ENCODE assay signal across 24 mouse cellular contexts in genomic region chr4:117611814-117612213, GRCm38 (mm10).
DNase-seq lines count a peak whose midpoint lies in the region; ATAC-seq and TF ChIP-seq lines count a peak whose summit lies in the region.
"Had no signal": no experiment of that assay in that cellular context is flagged by ENCODE, and none has a peak within 500 bp of the region (broad histone marks: within the 10 kb centered on the region; RNA-seq: fewer than 3 reads in every experiment).

No protein-coding gene starts in this region.

- TF ChIP-seq EP300 in MEL (IDR thresholded peaks at IDR 0.05; ENCODE audit: low read depth in 1 of 2, low read length in 2 of 2) = no peak

- no peak for ATAC-seq in heart, embryonic 12.5 days (ENCODE audit: insufficient number of reproducible peaks, low FRiP score)
- no peak for ATAC-seq in limb, embryonic 13.5 days (ENCODE audit: low FRiP score, low read depth)
- peak; percentile 42 for ATAC-seq in liver, embryonic 16.5 days (ENCODE audit: low read depth)
- no peak for ATAC-seq in midbrain, embryonic 13.5 days
- ATAC-seq: forebrain, postnatal 0 days; intestine, postnatal 0 days; midbrain, embryonic 15.5 days had no signal

- H3K27me3 ChIP-seq in heart, embryonic 12.5 days (replicated peaks) = no peaks in the 10 kb centered on the region
- H3K27me3 ChIP-seq in MEL (ENCODE audit: control insufficient read depth in 1 of 2, insufficient read depth in 2 of 2, low read length in 2 of 2) = no peaks in the 10 kb centered on the region
- no peaks in the 10 kb centered on the region for H3K27me3 ChIP-seq in limb, embryonic 13.5 days
- H3K27me3 ChIP-seq in liver, embryonic 16.5 days (ENCODE audit: control insufficient read depth, insufficient read depth, low read depth, low read length) = no peaks in the 10 kb centered on the region
- no peaks in the 10 kb centered on the region for H3K27me3 ChIP-seq in midbrain, embryonic 13.5 days
- H3K27me3 ChIP-seq: embryonic facial prominence, embryonic 13.5 days; hindbrain, embryonic 12.5 days; midbrain, embryonic 15.5 days; stomach, embryonic 15.5 days had no signal

- H3K36me3 ChIP-seq in heart, embryonic 12.5 days = peaks cover 50% of the 10 kb centered on the region
- H3K36me3 ChIP-seq in MEL (ENCODE audit: control insufficient read depth in 1 of 2, insufficient read depth in 2 of 2, low read length in 2 of 2) = peaks cover 0 to 53% of the 10 kb centered on the region in 2 experiments; a peak in 3 of 4 replicates
- peaks cover 65% of the 10 kb centered on the region for H3K36me3 ChIP-seq in limb, embryonic 13.5 days
- no peaks in the 10 kb centered on the region; the same call in 1 of the 2 replicates for H3K36me3 ChIP-seq in liver, embryonic 16.5 days (ENCODE audit: control insufficient read depth, insufficient read depth)
- peaks cover 66% of the 10 kb centered on the region for H3K36me3 ChIP-seq in midbrain, embryonic 13.5 days

- no peak for TF ChIP-seq POLR2A in MEL (IDR thresholded peaks at IDR 0.05; ENCODE audit: control insufficient read depth in 1 of 2, insufficient read depth in 1 of 2, low read depth in 1 of 2, low read length in 2 of 2, poor library complexity in 1 of 2)

- no peak overlapping the region for H3K4me2 ChIP-seq in heart, embryonic 12.5 days
- H3K4me2 ChIP-seq in limb, embryonic 13.5 days (replicated peaks) = no peak overlapping the region
- H3K4me2 ChIP-seq in liver, embryonic 16.5 days (ENCODE audit: low read depth, low read length) = 0 out of 2 replicates have a peak overlapping the region, but pooled peaks have one; percentile 10
- H3K4me2 ChIP-seq in midbrain, embryonic 13.5 days (replicated peaks) = no peak overlapping the region
- H3K4me2 ChIP-seq: embryonic facial prominence, embryonic 13.5 days; hindbrain, embryonic 12.5 days; lung, embryonic 14.5 days; midbrain, embryonic 15.5 days; stomach, embryonic 15.5 days had no signal

- TF ChIP-seq CTCF in MEL (IDR thresholded peaks at IDR 0.05 in 2 of 3, conservative IDR thresholded peaks at IDR 0.05 in 1 of 3; ENCODE audit: control insufficient read depth in 1 of 3, insufficient read depth in 1 of 3, low read depth in 2 of 3, low read length in 3 of 3, poor library complexity in 1 of 3, severe bottlenecking in 1 of 3) = no peak

- no peak for DNase-seq in heart, adult 18-20 months
- no peak for DNase-seq in MEL (ENCODE audit: low read depth, low spot score)
- no peak for DNase-seq in kidney, adult 9 months
- DNase-seq in MN1 (ENCODE audit: low spot score) = no peak
- DNase-seq: adrenal gland, postnatal 25 days; cerebellum, adult 11-12 months; cerebellum, adult 9-11 months; forebrain, postnatal 0 days; heart, postnatal 36 days; kidney, postnatal 4 days; layer of hippocampus, adult 9-11 months; lung, embryonic 14.5 days; right cerebral cortex, postnatal 25 days; thymus, postnatal 14 days had no signal

- H3K4me3 ChIP-seq in heart, embryonic 12.5 days = no peak overlapping the region
- H3K4me3 ChIP-seq in MEL (ENCODE audit: control insufficient read depth in 1 of 2, insufficient read depth in 1 of 2, low read depth in 2 of 2, low read length in 2 of 2) = 0 out of 4 replicates have a peak overlapping the region, but pooled peaks of 1 of the 2 experiments have one; percentile 5
- no peak overlapping the region for H3K4me3 ChIP-seq in limb, embryonic 13.5 days
- H3K4me3 ChIP-seq in liver, embryonic 16.5 days (ENCODE audit: low read depth, low read length) = no peak overlapping the region
- no peak overlapping the region for H3K4me3 ChIP-seq in midbrain, embryonic 13.5 days (replicated peaks)
- H3K4me3 ChIP-seq: embryonic facial prominence, embryonic 13.5 days; hindbrain, embryonic 12.5 days; midbrain, embryonic 15.5 days; stomach, embryonic 15.5 days had no signal

- 0 out of 2 replicates have a peak overlapping the region, but pooled peaks have one; percentile 30 for H3K9ac ChIP-seq in heart, embryonic 12.5 days
- H3K9ac ChIP-seq in MEL (ENCODE audit: control insufficient read depth, low read depth, low read length, poor library complexity, severe bottlenecking) = peak overlapping the region; percentile 24
- H3K9ac ChIP-seq in limb, embryonic 13.5 days = no peak overlapping the region
- no peak overlapping the region for H3K9ac ChIP-seq in liver, embryonic 16.5 days (ENCODE audit: low read depth, low read length)
- H3K9ac ChIP-seq in midbrain, embryonic 13.5 days (replicated peaks) = no peak overlapping the region
- H3K9ac ChIP-seq: embryonic facial prominence, embryonic 13.5 days; forebrain, postnatal 0 days; hindbrain, embryonic 12.5 days; lung, embryonic 14.5 days; midbrain, embryonic 15.5 days; stomach, embryonic 15.5 days had no signal

- 24% methylated on average over 2 of the region's 2 CpGs for WGBS in heart, embryonic 12.5 days
- WGBS in limb, embryonic 13.5 days = 60% methylated on average over 2 of the region's 2 CpGs
- 25% methylated on average over 2 of the region's 2 CpGs for WGBS in liver, embryonic 16.5 days (ENCODE audit: insufficient replicate concordance)
- WGBS in midbrain, embryonic 13.5 days = 85% methylated on average over 2 of the region's 2 CpGs

- no peaks in the 10 kb centered on the region for H3K79me2 ChIP-seq in MEL (ENCODE audit: control insufficient read depth, insufficient read depth, low read length, poor library complexity)

- H3K4me1 ChIP-seq in heart, embryonic 12.5 days (replicated peaks) = peaks cover 44% of the 10 kb centered on the region
- H3K4me1 ChIP-seq in MEL (ENCODE audit: control insufficient read depth in 1 of 2, insufficient read depth in 2 of 2, low read length in 2 of 2) = peaks cover 42 to 53% of the 10 kb centered on the region in 2 experiments
- peaks cover 62% of the 10 kb centered on the region for H3K4me1 ChIP-seq in limb, embryonic 13.5 days
- H3K4me1 ChIP-seq in liver, embryonic 16.5 days (ENCODE audit: control insufficient read depth, low read depth, low read length) = peaks cover 24% of the 10 kb centered on the region
- peaks cover 12% of the 10 kb centered on the region; the same call in 1 of the 2 replicates for H3K4me1 ChIP-seq in midbrain, embryonic 13.5 days (replicated peaks)

- H3K27ac ChIP-seq in heart, embryonic 12.5 days (ENCODE audit: poor library complexity, severe bottlenecking) = no peak overlapping the region
- peak overlapping the region; percentile 98 for H3K27ac ChIP-seq in MEL (ENCODE audit: control insufficient read depth, low read depth, low read length)
- H3K27ac ChIP-seq in limb, embryonic 13.5 days = peak overlapping the region; percentile 6; the same call in 1 of the 2 replicates
- peak overlapping the region; percentile 21; the same call in 1 of the 2 replicates for H3K27ac ChIP-seq in liver, embryonic 16.5 days (ENCODE audit: low read length)
- H3K27ac ChIP-seq in midbrain, embryonic 13.5 days = no peak overlapping the region
- H3K27ac ChIP-seq: embryonic facial prominence, embryonic 13.5 days; hindbrain, embryonic 12.5 days; midbrain, embryonic 15.5 days; stomach, embryonic 15.5 days had no signal

- no peak for TF ChIP-seq RAD21 in MEL (IDR thresholded peaks at IDR 0.05; ENCODE audit: low read depth, low read length)

- H3K9me3 ChIP-seq in heart, embryonic 12.5 days (replicated peaks) = no peaks in the 10 kb centered on the region
- H3K9me3 ChIP-seq in MEL (replicated peaks; ENCODE audit: insufficient read depth, low read length) = no peaks in the 10 kb centered on the region
- no peaks in the 10 kb centered on the region for H3K9me3 ChIP-seq in limb, embryonic 13.5 days
- H3K9me3 ChIP-seq in liver, embryonic 16.5 days (replicated peaks; ENCODE audit: control insufficient read depth, low read length) = no peaks in the 10 kb centered on the region
- H3K9me3 ChIP-seq in midbrain, embryonic 13.5 days = no peaks in the 10 kb centered on the region
- H3K9me3 ChIP-seq: embryonic facial prominence, embryonic 13.5 days; G1E; hindbrain, embryonic 12.5 days; midbrain, embryonic 15.5 days; stomach, embryonic 15.5 days had no signal

TF ChIP-seq in MEL, 35 proteins besides CTCF, POLR2A, EP300 and RAD21:
- TF ChIP-seq ZKSCAN1 (IDR thresholded peaks at IDR 0.05; ENCODE audit: low read depth, low read length) (no peak), ETS1 (IDR thresholded peaks at IDR 0.05; ENCODE audit: low read depth, low read length) (peak; percentile 48; the same call in 1 of the 2 replicates), HCFC1 (IDR thresholded peaks at IDR 0.05; ENCODE audit: low read depth, low read length) (0 out of 2 replicates have a peak, but pooled peaks have one; percentile 27), MAX (IDR thresholded peaks at IDR 0.05; ENCODE audit: low read length) (0 out of 2 replicates have a peak, but pooled peaks have one; percentile 1)

Comparison
In these comparisons a context has a peak if more than half of its experiments do, and no peak if none do; other contexts are left out.
1. H3K27ac ChIP-seq: peak in MEL (single experiment), limb, embryonic 13.5 days (single experiment) and liver, embryonic 16.5 days (single experiment); none in heart, embryonic 12.5 days (single experiment) and midbrain, embryonic 13.5 days (single experiment).
2. H3K9ac ChIP-seq: peak in heart, embryonic 12.5 days (single experiment) and MEL (single experiment); none in limb, embryonic 13.5 days (single experiment), liver, embryonic 16.5 days (single experiment) and midbrain, embryonic 13.5 days (single experiment).